Mouse (Mus musculus): Measurements from ENCODE around the gene Cnih1. TPM values are rescaled to one million over a fixed set of nuclear protein-coding genes. Genes with fewer than 3 reads are reported as not detected.
A peak's percentile ranks its signal among the peaks of the same experiment; 100 is the strongest.
"Not testable (repeated sequence)": the region's sequence is repeated elsewhere in the genome, so short reads cannot be mapped to it uniquely, and the experiment has no call there.

Gene Cnih1
- polyA plus RNA-seq, 2 experiments = 104 to 202 TPM

- WGBS = 54% methylated on average over 6 of the region's 6 CpGs
- H3K36me3 ChIP-seq (ENCODE audit: control insufficient read depth, insufficient read depth, low read length) = peaks cover 13% of the 10 kb centered on the region
- H3K9ac ChIP-seq (ENCODE audit: low read depth, low read length, severe bottlenecking) = peak overlapping the region; percentile 73; the same call in 1 of the 2 replicates
- no peaks in the 10 kb centered on the region for H3K27me3 ChIP-seq (ENCODE audit: control insufficient read depth, insufficient read depth, low read length)
- TF ChIP-seq POLR2A (IDR thresholded peaks at IDR 0.05; ENCODE audit: borderline replicate concordance, extremely low read depth, insufficient read depth, insufficient read length) = no peak
- 0 out of 2 replicates have a peak, but pooled peaks cover 6% of the 10 kb centered on the region for H3K4me1 ChIP-seq (ENCODE audit: control insufficient read depth, insufficient read depth, low read length)
- peak overlapping the region; percentile 88 for H3K4me2 ChIP-seq (replicated peaks; ENCODE audit: low read depth, low read length, severe bottlenecking)
- DNase-seq (ENCODE audit: low spot score) (no peak), ATAC-seq (ENCODE audit: low FRiP score, low read depth) (no peak)
- H3K4me3 ChIP-seq (replicated peaks; ENCODE audit: low read length) = peak overlapping the region; percentile 72
- H3K9me3 ChIP-seq (ENCODE audit: control insufficient read depth, low read length) = peaks cover 5% of the 10 kb centered on the region; the same call in 1 of the 2 replicates
- no peak overlapping the region for H3K27ac ChIP-seq (replicated peaks; ENCODE audit: low read depth, low read length)
These were observed 27.0 kb downstream of the Cnih1 start for GRCm38 (mm10) chr14:46761186-46761585.

GRCm38 (mm10) chr14:46760355-46761029 lies 27.7 kb downstream of the Cnih1 start, which contains the start of gene Cdkn3:
Cdkn3 (plus strand) TSS chr14:46760541.
- 0 out of 2 replicates have a peak, but pooled peaks have one; percentile 33 for TF ChIP-seq POLR2A (IDR thresholded peaks at IDR 0.05; ENCODE audit: borderline replicate concordance, extremely low read depth, insufficient read depth, insufficient read length)
- H3K4me1 ChIP-seq (ENCODE audit: control insufficient read depth, insufficient read depth, low read length) = 0 out of 2 replicates have a peak, but pooled peaks cover 6% of the 10 kb centered on the region
- DNase-seq (ENCODE audit: low spot score) (peak; percentile 92), ATAC-seq (ENCODE audit: low FRiP score, low read depth) (peak; percentile 100)
- peaks cover 10% of the 10 kb centered on the region for H3K36me3 ChIP-seq (ENCODE audit: control insufficient read depth, insufficient read depth, low read length)
- H3K9ac ChIP-seq (ENCODE audit: low read depth, low read length, severe bottlenecking) = peak within 1 kb of the TSS; percentile 73
- peak within 1 kb of the TSS; percentile 72 for H3K4me3 ChIP-seq (replicated peaks; ENCODE audit: low read length)
- peaks cover 5% of the 10 kb centered on the region; the same call in 1 of the 2 replicates for H3K9me3 ChIP-seq (ENCODE audit: control insufficient read depth, low read length)
- no peaks in the 10 kb centered on the region for H3K27me3 ChIP-seq (ENCODE audit: control insufficient read depth, insufficient read depth, low read length)
- peak within 1 kb of the TSS; percentile 88 for H3K4me2 ChIP-seq (replicated peaks; ENCODE audit: low read depth, low read length, severe bottlenecking)
- under 1% methylated on average over 45 of the region's 54 CpGs for WGBS
- no peak within 1 kb of the TSS for H3K27ac ChIP-seq (replicated peaks; ENCODE audit: low read depth, low read length)

DNA sequence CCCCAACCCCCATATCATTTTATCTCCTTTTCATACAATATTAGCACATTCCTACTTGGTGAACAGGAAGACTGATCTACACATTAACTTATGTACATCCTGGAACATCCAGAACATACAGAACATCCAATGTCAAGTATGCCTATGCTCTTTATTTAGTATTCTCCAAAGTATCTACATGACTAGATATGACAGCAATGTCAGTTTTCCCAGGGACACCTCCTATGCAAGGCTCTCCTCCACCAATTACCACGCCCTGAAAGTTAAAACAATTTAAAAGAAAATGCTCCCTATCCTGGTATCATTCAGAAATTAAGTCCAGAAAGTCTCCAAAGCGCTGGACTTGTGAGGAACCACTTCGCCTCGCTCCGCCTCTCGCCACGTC lies 28.2 kb downstream of the Cnih1 start:
- H3K4me2 ChIP-seq (replicated peaks; ENCODE audit: low read depth, low read length, severe bottlenecking) = peak overlapping the region; percentile 88
- under 1% methylated on average over 7 of the region's 7 CpGs for WGBS
- peaks cover 10% of the 10 kb centered on the region for H3K36me3 ChIP-seq (ENCODE audit: control insufficient read depth, insufficient read depth, low read length)
- H3K4me3 ChIP-seq (replicated peaks; ENCODE audit: low read length) = peak overlapping the region; percentile 72
- H3K27me3 ChIP-seq (ENCODE audit: control insufficient read depth, insufficient read depth, low read length) = no peaks in the 10 kb centered on the region
- no peak overlapping the region for H3K27ac ChIP-seq (replicated peaks; ENCODE audit: low read depth, low read length)
- H3K9me3 ChIP-seq (ENCODE audit: control insufficient read depth, low read length) = peaks cover 5% of the 10 kb centered on the region; the same call in 1 of the 2 replicates
- H3K4me1 ChIP-seq (ENCODE audit: control insufficient read depth, insufficient read depth, low read length) = 0 out of 2 replicates have a peak, but pooled peaks cover 6% of the 10 kb centered on the region
- TF ChIP-seq POLR2A (IDR thresholded peaks at IDR 0.05; ENCODE audit: borderline replicate concordance, extremely low read depth, insufficient read depth, insufficient read length) = no peak
- H3K9ac ChIP-seq (ENCODE audit: low read depth, low read length, severe bottlenecking) = no peak overlapping the region
- 0 out of 2 replicates have a peak, but pooled peaks have one; percentile 9 for ATAC-seq (ENCODE audit: low FRiP score, low read depth)
- DNase-seq (ENCODE audit: low spot score) = no peak

- no peak for ATAC-seq (ENCODE audit: low FRiP score, low read depth)
- Histone ChIP-seq H3K4me2 (replicated peaks; ENCODE audit: low read depth, low read length, severe bottlenecking) (no peak overlapping the region), H3K9ac (ENCODE audit: low read depth, low read length, severe bottlenecking) (no peak overlapping the region), H3K27me3 (ENCODE audit: control insufficient read depth, insufficient read depth, low read length) (no peaks in the 10 kb centered on the region), H3K4me1 (ENCODE audit: control insufficient read depth, insufficient read depth, low read length) (0 out of 2 replicates have a peak, but pooled peaks cover 6% of the 10 kb centered on the region), H3K4me3 (replicated peaks; ENCODE audit: low read length) (no peak overlapping the region), H3K9me3 (ENCODE audit: control insufficient read depth, low read length) (peaks cover 5% of the 10 kb centered on the region; the same call in 1 of the 2 replicates), H3K27ac (replicated peaks; ENCODE audit: low read depth, low read length) (no peak overlapping the region), H3K36me3 (ENCODE audit: control insufficient read depth, insufficient read depth, low read length) (no peaks in the 10 kb centered on the region)
- no peak for TF ChIP-seq POLR2A (IDR thresholded peaks at IDR 0.05; ENCODE audit: borderline replicate concordance, extremely low read depth, insufficient read depth, insufficient read length)
- no peak for DNase-seq (ENCODE audit: low spot score)
- 64% methylated on average over 9 of the region's 9 CpGs for WGBS
These were observed 30.5 kb downstream of the Cnih1 start for GRCm38 (mm10) chr14:46757736-46758135.

DNA sequence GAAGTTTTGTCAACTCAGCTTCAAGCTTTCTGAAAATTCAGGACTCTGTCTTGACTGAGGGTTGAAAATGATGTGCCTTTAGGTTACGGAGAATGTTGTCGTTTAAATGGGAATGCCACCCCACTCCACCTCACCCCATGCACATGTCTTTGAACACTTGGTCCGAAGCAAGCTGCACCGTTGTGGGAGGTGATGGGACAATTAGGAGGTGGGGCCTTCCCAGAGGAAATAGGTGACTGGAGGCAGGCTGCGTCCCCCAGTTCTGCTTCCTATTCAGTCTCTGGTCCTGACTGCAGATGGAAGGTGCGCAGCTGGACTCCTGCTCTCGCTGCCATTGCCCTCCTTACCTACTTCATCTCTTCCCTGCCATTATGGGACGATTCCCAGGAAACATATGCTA lies 32.4 kb downstream of the Cnih1 start:
- no peak overlapping the region for H3K4me3 ChIP-seq (replicated peaks; ENCODE audit: low read length)
- WGBS = 89% methylated on average over 8 of the region's 8 CpGs
- H3K27me3 ChIP-seq (ENCODE audit: control insufficient read depth, insufficient read depth, low read length) = no peaks in the 10 kb centered on the region
- 0 out of 2 replicates have a peak, but pooled peaks cover 1% of the 10 kb centered on the region for H3K4me1 ChIP-seq (ENCODE audit: control insufficient read depth, insufficient read depth, low read length)
- ATAC-seq (ENCODE audit: low FRiP score, low read depth) (no peak), DNase-seq (ENCODE audit: low spot score) (no peak)
- TF ChIP-seq POLR2A (IDR thresholded peaks at IDR 0.05; ENCODE audit: borderline replicate concordance, extremely low read depth, insufficient read depth, insufficient read length) = no peak
- peaks cover 5% of the 10 kb centered on the region; the same call in 1 of the 2 replicates for H3K9me3 ChIP-seq (ENCODE audit: control insufficient read depth, low read length)
- H3K9ac ChIP-seq (ENCODE audit: low read depth, low read length, severe bottlenecking) = no peak overlapping the region
- no peak overlapping the region for H3K4me2 ChIP-seq (replicated peaks; ENCODE audit: low read depth, low read length, severe bottlenecking)
- H3K27ac ChIP-seq (replicated peaks; ENCODE audit: low read depth, low read length) = no peak overlapping the region
- no peaks in the 10 kb centered on the region for H3K36me3 ChIP-seq (ENCODE audit: control insufficient read depth, insufficient read depth, low read length)

GRCm38 (mm10) chr14:46754371-46754770 lies 33.8 kb downstream of the Cnih1 start:
- H3K4me1 ChIP-seq (ENCODE audit: control insufficient read depth, insufficient read depth, low read length); DNase-seq (ENCODE audit: low spot score); H3K4me2 ChIP-seq (replicated peaks; ENCODE audit: low read depth, low read length, severe bottlenecking); H3K27me3 ChIP-seq (ENCODE audit: control insufficient read depth, insufficient read depth, low read length); H3K9ac ChIP-seq (ENCODE audit: low read depth, low read length, severe bottlenecking); H3K4me3 ChIP-seq (replicated peaks; ENCODE audit: low read length); H3K27ac ChIP-seq (replicated peaks; ENCODE audit: low read depth, low read length); H3K36me3 ChIP-seq (ENCODE audit: control insufficient read depth, insufficient read depth, low read length); ATAC-seq (ENCODE audit: low FRiP score, low read depth); H3K9me3 ChIP-seq (ENCODE audit: control insufficient read depth, low read length): not testable (repeated sequence)
- WGBS = 58% methylated on average over 8 of the region's 10 CpGs

Measured in limb, embryonic 14.5 days (tissue).